Mouse (Mus musculus) right cerebral cortex, postnatal 14 days (tissue): Measurements from ENCODE around the gene Dennd6b.

Source experiments
- DNase-seq: peaks from one replicate; pipeline ENCODE4 v3.0.0; 2022

Dennd6b gene

GRCm38 (mm10) chr15:89181561-89182270 lies 14.6 kb downstream of the Dennd6b start:
- DNase-seq: no peak

GRCm38 (mm10) chr15:89180571-89181229 lies 15.6 kb downstream of the Dennd6b start, which contains the start of gene Plxnb2:
Plxnb2 (minus strand) TSS chr15:89180788.
- peak; percentile 74 for DNase-seq

DNA sequence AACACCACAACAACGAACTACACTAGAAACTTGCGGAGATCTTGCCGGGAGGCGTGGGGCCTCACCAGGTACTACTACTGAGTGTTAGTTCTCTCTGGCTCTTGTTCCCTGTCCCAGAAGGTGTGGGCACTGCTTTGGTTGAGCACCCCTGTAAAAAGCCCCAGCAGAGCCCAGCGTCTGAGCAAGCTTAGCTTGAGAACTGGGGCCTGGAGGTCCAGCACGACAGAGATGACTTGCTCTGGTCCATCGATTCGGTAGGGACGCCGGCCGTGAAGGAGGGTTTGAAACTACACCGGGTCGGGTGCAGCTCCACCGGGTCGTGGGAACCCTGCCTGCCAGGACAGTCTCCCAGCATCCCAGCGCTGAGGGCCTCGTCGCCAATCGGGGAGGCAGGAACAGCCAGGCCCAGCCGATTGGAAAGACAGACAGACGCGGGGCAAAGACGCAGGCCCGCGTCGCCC lies 16.2 kb downstream of the Dennd6b start:
- DNase-seq: no peak

DNA sequence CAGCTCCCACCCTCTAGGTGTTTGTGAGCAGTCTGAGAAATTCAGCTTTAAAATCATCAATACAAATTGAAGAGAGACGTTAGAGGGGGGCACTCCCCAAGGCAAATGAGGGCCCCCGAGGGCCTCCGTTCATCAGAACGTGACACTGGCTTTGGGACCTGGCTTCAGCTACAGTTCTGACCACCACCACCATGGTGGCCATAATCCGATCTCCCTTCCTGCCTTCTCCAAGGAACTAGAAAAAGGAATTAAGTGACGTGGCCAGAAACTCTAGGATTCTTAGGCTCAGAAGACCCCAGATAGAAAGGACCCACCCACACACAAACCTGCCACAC lies 16.7 kb downstream of the Dennd6b start:
- DNase-seq: no peak

DNA sequence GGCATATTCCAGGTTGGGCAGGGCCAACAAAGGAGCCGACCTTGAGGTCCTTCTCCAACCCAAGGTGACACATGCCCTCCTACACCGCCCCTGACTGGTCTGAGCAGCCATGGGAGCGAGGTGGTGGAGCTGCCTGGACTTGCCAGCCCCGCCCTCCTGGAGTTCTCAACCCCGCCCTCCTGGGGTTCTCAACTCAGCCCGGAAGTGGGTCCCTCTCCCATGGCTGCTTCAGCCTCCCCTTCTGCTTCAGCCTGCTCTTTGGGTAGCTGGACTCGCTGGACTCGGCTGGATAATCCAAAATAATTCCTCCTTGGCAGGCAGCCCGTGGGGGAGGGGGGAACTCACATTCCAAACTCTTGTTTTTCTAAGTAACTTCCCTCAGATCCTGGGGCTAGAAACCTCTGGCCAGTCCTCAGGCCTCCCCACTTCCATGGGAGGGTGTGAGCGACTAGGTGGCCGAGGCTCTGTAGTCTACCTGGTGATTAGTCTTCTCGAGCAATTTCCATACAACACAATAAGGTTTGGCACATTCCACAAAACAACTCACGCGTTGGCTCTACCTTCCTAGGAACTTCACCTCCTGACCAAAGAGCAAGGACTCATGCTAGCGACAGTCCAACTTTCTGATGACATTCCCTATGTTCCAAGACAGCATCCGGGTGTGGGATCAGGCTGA lies 17.2 kb downstream of the Dennd6b start:
- no peak for DNase-seq

GRCm38 (mm10) chr15:89178260-89178860 lies 17.9 kb downstream of the Dennd6b start:
- DNase-seq: no peak

DNA sequence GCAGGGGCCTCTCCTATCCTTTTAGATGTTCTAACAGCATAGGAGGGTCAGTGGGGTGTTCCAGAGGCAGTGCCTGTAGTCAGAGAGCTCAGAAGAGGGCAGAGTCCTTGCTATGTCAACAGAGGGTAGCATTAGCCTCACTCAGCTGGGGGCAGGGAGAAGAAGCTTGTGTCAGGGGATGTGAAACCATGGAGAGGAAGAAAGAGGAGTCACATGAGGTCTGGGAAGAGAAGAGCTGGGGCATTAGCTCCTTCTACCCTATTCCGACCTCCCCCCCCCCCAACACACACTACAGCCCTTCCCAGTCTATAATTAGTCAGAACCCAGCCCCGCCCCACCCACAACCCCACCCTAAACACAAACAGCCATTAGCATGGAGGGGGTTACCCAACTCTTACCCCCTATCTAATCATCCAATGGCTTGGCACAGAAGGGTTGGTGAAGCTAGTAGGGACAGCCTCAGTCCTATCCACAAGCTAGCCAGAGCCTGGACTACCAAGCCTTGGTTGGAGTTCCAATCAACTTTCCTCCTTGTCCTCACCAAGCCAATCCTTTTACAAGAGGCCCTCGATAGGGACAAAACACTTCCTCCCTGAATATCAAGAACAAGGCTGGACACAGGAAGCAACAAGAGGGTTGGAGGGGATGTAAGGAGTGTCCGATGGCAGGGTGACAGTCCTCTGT lies 18.6 kb downstream of the Dennd6b start:
- DNase-seq: no peak

DNA sequence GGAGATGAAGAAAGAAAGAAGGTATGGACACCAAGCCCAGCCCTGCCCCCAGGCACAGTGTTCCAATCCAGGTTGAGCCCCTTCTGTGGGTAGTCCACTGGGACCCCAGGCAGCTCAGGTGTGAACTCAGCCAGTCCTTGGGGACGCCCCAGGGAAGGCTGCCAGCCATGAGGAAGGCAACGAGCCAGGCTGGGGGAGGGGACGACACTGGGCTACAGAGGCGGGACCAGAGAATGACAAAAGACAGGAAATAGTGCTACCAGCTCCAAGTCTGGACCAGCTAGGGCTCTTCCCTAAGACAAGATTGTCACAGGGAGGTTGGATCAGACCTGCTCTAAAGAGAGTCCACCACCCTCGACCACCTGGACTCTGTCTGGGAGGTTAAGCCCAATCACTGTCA lies 19.2 kb downstream of the Dennd6b start:
- peak; percentile 62 for DNase-seq

- DNase-seq: no peak
These were observed 20.7 kb downstream of the Dennd6b start for GRCm38 (mm10) chr15:89175411-89176155.

DNA sequence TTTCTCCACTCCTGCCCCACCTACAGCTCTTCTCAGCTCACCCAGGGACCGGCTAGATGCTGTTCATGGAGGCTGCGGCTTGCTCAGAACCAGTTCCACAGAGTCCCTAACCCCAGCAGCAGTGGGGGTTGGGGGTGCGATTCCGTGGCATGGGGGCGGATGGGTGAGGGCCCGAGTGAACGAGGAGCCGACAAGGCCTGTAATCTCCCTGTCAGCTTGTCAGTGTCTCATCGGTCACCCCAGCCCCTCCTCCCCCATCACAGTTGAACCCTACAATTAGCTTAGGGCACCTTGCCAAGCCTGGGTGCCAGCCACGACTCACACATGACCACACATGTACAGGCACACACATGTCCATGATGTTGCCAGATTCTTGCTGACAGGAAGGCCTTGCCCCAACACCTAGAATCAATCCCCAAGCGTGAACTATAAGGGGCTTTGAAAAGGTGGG lies 21.4 kb downstream of the Dennd6b start:
- no peak for DNase-seq

DNA sequence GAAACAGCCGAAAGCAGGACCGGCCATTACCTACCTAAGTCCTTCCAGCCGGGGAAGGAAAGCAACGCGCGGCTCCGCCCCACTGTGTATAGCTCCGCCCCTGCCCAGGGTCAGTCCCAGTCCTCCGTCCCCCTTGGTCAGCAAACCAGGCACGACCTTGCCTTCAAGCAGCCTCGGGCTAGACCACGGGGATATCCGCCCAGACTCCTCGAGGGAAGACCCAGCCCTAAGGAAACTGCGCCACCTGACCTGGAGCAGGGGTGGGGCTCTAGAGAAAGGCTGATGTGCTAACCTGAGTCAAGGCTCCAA lies 22.4 kb downstream of the Dennd6b start:
- peak; percentile 49 for DNase-seq

DNA sequence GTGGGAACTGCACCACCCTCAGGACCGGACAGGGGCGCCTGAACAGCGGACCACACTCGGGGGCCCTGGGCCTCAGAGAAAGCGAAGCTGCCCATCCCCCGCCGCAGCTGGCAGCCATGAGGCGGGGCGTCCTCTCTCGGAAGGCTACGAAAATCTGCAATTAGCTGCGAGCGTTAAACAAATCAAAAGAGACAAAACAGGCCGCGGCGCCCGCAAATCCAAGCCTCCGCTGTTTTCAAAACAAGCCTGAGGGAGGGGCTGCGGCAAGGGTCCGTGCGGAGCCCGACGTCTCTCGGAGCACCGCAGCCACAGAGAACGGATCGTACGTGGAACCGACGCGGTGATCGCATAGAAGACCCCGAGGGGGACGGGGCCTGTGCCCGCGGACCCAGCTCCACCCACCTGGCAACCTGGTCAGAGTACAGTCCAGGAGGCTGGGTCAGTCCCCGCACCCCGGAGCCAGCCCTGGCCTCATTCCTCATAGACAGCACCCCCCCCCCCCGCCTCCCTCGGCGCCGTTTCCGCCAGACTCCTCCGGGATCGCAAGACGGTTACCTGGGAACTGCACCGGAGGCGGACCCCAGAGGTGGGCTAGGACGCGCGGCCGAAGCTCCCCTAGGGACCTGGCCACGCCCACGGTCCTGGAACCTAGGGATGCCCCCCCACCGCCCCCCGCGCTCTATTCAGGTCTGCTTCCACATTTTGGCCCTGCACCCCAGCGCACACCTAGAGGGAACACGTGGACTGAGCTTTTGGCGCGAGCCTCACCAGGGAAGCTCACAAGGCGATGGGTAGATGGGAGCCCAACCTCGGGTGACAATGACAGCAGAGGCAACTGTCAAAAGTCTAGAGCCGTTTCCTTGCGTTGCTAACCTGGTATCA lies 23.0 kb downstream of the Dennd6b start:
- peak; percentile 67 for DNase-seq

DNA sequence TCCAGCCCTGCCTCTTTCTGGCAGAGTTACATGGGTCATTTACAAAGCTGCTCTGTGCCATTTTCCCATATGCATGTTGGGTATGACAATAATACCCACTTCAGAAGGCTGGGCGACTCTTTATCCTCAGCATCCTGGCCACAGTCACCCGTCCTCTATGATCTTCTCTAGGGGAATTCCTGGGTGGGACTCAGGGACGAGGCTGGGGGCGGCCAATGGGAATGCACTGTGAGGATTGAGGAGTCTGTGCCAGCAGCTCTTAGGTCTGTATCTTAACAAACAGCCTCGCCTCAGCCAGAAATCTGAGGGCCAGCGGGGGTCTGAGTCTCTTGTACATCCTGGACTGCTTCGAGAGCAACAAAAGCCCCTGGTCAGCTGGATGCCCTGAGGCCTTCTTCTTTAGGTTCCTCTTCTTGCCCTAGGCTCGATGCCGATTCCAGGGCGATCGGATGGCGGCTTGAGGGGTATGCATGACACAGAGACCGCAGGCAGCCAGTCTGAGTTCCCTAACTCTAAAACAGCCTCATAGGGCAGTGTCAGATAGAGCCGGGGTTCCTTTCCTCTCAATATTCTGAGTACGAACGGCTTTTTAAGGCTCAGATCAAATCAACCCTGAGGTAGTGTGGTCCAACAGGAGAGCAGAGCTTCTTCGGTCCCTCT lies 23.9 kb downstream of the Dennd6b start:
- DNase-seq: no peak

DNA sequence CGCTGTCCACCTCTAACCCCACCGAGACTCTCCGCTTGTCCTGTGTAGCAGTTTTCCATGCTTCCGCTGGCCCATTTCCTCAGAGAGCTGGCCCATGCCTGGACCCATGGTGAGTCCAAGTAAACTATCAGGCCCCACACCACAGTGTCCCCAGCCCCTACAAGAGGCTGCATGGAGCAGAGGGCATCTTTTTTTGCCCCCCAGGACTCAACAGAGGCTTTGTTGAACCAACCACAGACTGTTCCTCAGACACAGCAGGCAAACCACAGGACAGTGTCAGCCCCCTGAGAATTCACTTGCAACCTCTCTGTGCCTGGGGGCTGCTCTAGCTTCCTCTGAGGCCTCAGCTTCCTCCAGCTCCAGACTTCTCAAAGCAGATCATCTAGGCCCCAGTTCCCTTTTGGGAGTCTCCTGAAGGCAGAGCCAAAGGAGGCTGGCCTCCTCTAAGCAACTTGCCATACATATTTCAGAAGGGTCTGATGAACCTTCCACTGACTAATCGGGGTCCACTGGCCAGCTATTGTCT lies 24.7 kb downstream of the Dennd6b start:
- DNase-seq: no peak

GRCm38 (mm10) chr15:89170102-89170501 lies 26.2 kb downstream of the Dennd6b start:
- no peak for DNase-seq

GRCm38 (mm10) chr15:89169431-89169830 lies 26.9 kb downstream of the Dennd6b start:
- DNase-seq: peak; percentile 80

GRCm38 (mm10) chr15:89168922-89169321 lies 27.4 kb downstream of the Dennd6b start:
- DNase-seq: no peak

DNA sequence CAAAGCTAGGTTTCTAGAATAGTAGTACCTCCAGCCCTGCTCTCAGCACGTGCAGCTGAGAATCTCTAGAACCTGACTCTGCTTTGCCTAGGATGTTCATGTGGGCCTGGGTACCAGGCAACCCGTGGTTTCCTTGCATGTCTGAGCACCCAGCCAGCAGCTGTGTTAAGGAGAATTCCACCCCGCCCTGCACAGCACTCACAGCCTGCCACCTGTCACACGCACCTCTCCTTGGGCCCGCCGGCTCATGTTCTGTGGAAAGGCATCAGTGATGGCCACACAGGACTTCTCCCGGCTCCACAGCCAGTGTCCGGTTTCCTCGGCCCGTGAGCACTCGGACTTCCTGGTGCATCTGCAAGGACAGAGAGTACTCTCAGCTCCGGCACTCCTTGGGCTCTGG lies 30.8 kb downstream of the Dennd6b start:
- DNase-seq: no peak

DNA sequence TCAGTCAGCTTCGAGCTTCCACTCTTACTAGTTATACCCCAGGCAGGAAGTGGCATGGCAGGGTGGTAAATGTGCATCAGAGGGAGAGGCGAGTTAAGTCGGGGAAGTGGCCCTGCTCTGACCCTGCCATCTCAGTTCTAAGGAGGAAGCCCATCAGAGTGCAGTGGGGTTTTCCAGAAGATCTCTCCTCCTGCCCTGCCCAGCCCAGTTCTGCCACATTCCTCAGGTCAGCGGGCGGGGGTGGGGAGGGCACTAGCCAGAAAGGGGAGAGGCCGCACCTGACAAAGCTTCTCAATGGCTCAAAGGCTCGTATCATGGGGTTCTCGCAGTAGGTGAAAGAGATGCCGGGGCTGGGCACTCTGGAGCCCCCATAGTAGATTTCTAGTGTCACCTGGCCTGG lies 34.9 kb downstream of the Dennd6b start:
- no peak for DNase-seq

GRCm38 (mm10) chr15:89158516-89158915 lies 37.8 kb downstream of the Dennd6b start:
- DNase-seq: no peak
